Mouse (Mus musculus): Measurements from ENCODE around the gene Nxpe2. TPM values are rescaled to one million over a fixed set of nuclear protein-coding genes. Genes with fewer than 3 reads are reported as not detected.

The Nxpe2 gene
- polyA plus RNA-seq, 1 experiment from 2014 or later, result 153 TPM

DNA sequence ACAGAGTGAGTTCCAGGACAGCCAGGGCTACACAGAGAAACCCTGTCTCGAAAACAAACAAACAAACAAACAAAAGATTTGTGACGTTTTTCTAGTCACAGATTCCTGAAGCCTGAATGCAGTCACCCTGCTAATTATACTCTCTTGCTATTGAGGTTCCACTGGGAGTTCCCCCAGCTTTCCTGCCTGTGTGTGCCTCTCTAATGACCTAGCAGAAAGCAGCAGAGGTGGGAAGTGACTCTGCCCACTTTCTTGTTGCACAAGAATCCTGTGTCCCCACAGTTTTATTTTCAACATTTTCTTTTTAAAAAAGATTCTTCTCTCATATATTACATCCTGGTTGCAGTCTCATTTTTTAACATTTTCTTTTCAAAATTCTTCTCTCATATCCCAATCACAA is 58.5 kb downstream of the Nxpe2 start:
- H3K4me1 ChIP-seq (replicated peaks), result no peaks in the 10 kb centered on the region
- no peaks in the 10 kb centered on the region for H3K9me3 ChIP-seq (replicated peaks)
- no peak overlapping the region for H3K27ac ChIP-seq
- no peak overlapping the region for H3K9ac ChIP-seq
- no peak for ATAC-seq (ENCODE audit: low read depth)
- H3K4me2 ChIP-seq, result no peak overlapping the region
- H3K36me3 ChIP-seq, result no peaks in the 10 kb centered on the region
- 50% methylated on average over 2 of the region's 2 CpGs for WGBS (ENCODE audit: insufficient replicate concordance)
- no peak overlapping the region for H3K4me3 ChIP-seq (replicated peaks)
- no peak for DNase-seq
- no peaks in the 10 kb centered on the region for H3K27me3 ChIP-seq

DNA sequence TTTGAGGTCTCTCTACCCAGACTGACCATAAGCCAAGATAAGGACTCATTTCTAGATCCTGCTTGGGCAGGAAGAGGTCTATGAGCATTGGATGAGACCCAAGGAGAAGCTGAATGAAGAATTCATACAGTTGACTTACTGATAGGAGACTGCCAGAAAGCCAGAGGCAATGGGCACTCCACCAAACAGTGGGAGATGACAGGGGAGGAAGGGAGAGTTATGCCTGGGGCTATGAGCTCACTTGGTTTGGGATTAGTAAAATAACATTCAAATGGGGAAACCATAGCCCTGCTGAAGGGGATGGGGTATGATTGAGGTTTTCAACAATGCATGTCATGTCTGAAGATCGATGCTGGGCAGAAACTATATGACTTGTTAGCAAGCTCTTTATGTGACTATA is 63.0 kb downstream of the Nxpe2 start:
- H3K9me3 ChIP-seq (replicated peaks), result no peaks in the 10 kb centered on the region
- no peaks in the 10 kb centered on the region for H3K4me1 ChIP-seq (replicated peaks)
- no peaks in the 10 kb centered on the region for H3K36me3 ChIP-seq
- H3K4me2 ChIP-seq, result no peak overlapping the region
- H3K27ac ChIP-seq, result no peak overlapping the region
- 85% methylated on average over 1 of the region's 1 CpGs for WGBS (ENCODE audit: insufficient replicate concordance)
- H3K27me3 ChIP-seq, result no peaks in the 10 kb centered on the region
- H3K9ac ChIP-seq, result no peak overlapping the region
- no peak for ATAC-seq (ENCODE audit: low read depth)
- H3K4me3 ChIP-seq (replicated peaks), result no peak overlapping the region
- no peak for DNase-seq

DNA sequence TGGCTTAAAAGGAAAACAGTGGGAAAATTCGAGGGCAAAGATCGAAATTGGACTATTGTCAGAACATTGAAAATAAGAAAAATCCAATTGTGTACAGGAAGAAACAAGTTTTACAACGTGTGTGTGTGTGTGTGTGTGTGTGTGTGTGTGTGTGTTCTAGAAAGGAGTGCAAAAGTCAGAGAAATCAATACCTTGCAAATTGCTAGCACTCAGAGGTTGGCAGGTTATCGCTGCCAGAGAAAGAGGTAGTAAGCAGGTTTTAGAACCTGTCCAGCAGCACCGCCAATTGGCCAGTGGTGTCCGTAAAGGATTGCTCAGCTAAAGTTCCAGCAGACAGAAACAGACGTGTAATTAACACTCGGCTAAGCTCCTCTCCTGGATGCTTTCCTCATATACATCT is 69.0 kb downstream of the Nxpe2 start:
- Histone ChIP-seq H3K9me3 (replicated peaks) (no peaks in the 10 kb centered on the region), H3K4me1 (replicated peaks) (no peaks in the 10 kb centered on the region), H3K9ac (no peak overlapping the region), H3K27ac (no peak overlapping the region), H3K4me3 (replicated peaks) (no peak overlapping the region), H3K27me3 (no peaks in the 10 kb centered on the region), H3K4me2 (no peak overlapping the region), H3K36me3 (no peaks in the 10 kb centered on the region)
- ATAC-seq (ENCODE audit: low read depth) (no peak), DNase-seq (no peak)
- WGBS (ENCODE audit: insufficient replicate concordance), result 67% methylated on average over 8 of the region's 8 CpGs

DNA sequence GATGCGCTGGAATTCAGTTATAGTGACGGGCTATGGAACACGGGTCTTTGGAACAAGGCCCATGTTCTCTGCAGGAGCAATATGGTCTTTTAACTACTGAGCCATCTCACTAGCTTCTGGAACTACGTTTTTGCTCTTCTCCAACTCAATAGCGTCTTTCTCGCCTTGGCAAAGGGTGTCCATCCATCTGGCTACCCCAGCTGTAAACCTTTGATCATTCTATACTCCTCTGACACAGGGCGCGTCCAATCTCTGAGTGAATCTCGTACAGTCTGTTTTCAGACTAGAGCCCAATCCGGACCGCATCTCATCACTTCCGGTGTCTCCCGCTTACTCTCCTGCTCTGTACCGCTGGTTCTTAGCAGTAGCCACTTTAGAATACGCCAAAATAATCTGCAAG is 76.4 kb downstream of the Nxpe2 start:
- WGBS (ENCODE audit: insufficient replicate concordance), result 79% methylated on average over 15 of the region's 15 CpGs
- Histone ChIP-seq H3K27me3 (no peaks in the 10 kb centered on the region), H3K4me2 (no peak overlapping the region), H3K4me3 (replicated peaks) (no peak overlapping the region), H3K9ac (no peak overlapping the region), H3K27ac (no peak overlapping the region), H3K4me1 (replicated peaks) (no peaks in the 10 kb centered on the region), H3K36me3 (no peaks in the 10 kb centered on the region), H3K9me3 (replicated peaks) (no peaks in the 10 kb centered on the region)
- no peak for ATAC-seq (ENCODE audit: low read depth)
- no peak for DNase-seq

Other genes starting within 250 kb of the Nxpe2 start
- 7.4 and 8.6 TPM in 2 replicates for gene Nxpe4, start 191.4 kb downstream of the Nxpe2 start, polyA plus RNA-seq (2015; fragmentation: Nextera tagmentation; extraction: Ambion mirVana)
- gene Rexo2, start 127.2 kb upstream of the Nxpe2 start, polyA plus RNA-seq (2015; fragmentation: Nextera tagmentation; extraction: Ambion mirVana), result 153 and 162 TPM in 2 replicates
- gene Rbm7, start 141.8 kb upstream of the Nxpe2 start, polyA plus RNA-seq (2015; fragmentation: Nextera tagmentation; extraction: Ambion mirVana), result 65.7 and 76.7 TPM in 2 replicates
- 16.2 and 17.3 TPM in 2 replicates for gene Gm5617, start 142.0 kb upstream of the Nxpe2 start, polyA plus RNA-seq (2015; fragmentation: Nextera tagmentation; extraction: Ambion mirVana)

Data from liver, embryonic 13.5 days (tissue).